Mouse (Mus musculus) G1E-ER4 (cell line): ENCODE results near the gene Ankrd37. TPM values are rescaled to one million over a fixed set of nuclear protein-coding genes. Genes with fewer than 3 reads are reported as not detected.

Experiments used
- GATA1 ChIP-seq: IDR thresholded peaks from one replicate; pipeline ENCODE4 v1.8.0; 2012; ENCODE audit warnings: low read length, inconsistent platforms
- polyA plus RNA-seq: library from polyadenylated mRNA; stranded (reverse); fragments of >175 nt; gene quantifications from 2 replicates; pipeline ENCODE4 v1.2.3, GENCODE M21; 2012

Ankrd37 gene
- polyA plus RNA-seq, 1 experiment = 15.7 TPM

DNA sequence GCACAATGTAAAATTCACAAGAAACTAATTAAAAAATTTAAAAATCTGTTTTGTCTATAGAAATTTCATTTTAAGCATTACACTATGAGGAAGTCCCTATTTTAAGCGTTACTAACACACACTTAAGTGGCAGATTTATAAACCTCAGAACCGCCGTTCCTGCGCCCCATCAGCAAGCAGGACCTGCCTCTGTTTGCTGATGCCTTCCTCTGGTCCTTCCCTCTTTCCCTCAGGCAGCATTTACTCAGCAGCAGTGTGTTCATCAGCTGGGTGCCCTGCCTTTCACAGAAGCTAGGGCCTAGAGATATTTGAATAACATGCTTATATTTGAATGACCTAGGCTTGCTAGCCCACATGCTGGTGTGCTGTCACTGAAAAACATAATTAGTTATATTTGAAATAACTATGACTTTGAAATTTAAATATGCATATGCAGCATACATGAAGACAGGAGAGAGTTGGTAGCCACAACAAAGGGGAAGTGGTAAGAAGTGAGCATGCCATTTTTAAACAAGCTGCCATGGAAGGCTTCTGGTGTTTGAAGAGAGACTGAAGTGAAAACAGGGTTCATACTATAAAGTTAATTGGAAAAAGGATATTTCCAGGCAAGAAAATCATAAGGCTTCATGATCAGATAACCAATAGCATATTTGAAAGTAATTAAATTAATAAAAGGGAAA lies 14.7 kb downstream of the Ankrd37 start:
- TF ChIP-seq GATA1 = no peak

DNA sequence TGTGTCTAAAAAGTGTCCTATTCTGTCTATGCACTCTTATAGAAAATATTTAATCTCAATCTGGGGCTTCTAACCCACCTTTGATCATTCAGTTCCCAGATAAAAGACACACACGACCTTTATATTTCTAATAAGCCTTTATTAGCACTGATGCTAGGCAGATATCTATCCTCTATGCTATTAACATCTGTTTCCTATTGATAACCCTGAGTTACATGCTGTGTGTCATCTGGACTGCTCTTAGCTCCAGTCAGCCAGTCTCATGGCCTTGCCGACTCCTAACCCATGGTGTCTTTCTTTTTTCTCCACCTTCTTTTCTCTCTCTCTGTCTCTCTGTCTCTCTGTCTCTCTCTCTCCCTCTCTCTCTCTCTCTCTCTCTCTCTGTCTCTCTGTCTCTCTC lies 17.3 kb downstream of the Ankrd37 start:
- peak; percentile 55 for TF ChIP-seq GATA1

DNA sequence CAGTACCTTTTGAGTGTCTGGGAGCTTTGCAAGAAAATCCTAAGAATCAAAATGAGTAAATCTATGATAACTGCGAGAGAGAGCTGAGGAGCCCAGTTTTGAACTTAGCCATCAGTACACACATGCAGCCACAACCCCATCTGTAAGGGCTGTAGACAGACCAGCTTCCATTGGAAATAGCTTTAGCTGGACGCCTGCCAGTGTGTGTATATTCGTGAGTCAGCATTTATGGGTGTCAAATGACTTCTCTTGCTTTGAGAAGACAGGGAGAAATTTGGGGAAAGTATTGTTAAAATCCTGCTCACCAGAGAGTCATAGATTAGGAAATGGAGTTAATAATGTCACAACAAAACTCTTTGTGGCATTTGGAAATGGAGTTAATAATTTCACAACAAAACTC lies 18.8 kb downstream of the Ankrd37 start:
- no peak for TF ChIP-seq GATA1

DNA sequence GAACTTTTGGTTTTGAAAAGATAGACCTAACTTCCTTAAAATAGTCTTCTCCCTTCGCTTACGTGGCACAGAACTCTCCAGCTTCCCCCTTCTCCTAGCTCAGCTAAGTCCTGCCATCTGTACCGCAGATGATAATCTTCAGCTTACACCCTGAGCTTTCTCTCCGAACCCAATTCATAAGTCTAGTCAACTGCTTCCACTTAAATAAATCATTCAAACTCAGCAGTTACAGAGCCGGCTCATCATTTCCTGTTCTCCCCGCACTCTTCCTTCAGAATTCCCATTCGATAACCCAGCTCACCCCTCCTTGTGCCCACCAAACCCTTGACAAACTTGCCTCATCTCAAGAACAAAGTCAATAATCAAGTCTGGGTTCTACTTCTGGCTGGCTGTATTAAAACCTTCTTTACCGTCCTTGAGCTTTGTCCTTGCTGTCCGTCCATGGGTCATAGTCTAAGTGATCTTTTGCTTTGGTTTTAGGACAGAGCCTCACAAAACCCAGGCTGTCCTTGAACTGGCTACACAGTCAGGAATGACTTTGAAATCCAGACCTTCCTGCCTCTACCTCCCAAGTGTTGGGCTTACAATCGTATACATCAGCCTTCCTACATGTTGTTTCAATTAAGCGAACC lies 29.6 kb downstream of the Ankrd37 start:
- TF ChIP-seq GATA1 = no peak

- no peak for TF ChIP-seq GATA1
Observed at GRCm38 (mm10) chr8:45975126-45975836, 30.2 kb downstream of the Ankrd37 start, which contains the start of the genes 1700029J07Rik and Ufsp2. Gene 1700029J07Rik, minus strand, starts transcription at chr8:45975252. Gene Ufsp2, plus strand, starts transcription at chr8:45975528.

DNA sequence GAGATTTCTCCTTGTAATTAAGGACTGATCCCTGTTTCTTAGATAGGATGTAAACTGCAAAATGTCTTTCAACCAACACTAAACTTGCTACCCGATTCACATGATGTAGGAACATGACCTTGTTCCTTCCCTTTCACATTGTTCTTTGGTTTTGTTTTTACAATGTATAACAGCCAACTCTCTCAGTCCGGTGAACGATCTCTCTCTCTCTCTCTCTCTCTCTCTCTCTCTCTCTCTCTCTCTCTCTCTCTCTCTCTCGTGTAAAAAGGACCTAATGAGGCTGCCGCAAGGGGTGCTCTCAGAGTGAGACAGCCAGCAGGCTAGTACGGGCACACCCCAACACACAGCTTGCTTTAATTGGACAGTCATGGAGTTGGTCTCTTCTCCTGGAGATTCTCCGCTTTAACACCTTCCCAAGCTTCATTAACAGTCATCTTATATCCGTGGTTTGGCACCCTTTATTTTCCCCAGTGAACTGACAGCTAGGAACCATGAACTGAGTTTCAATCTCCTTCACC lies 31.5 kb downstream of the Ankrd37 start:
- no peak for TF ChIP-seq GATA1

GRCm38 (mm10) chr8:45970894-45971293 lies 34.6 kb downstream of the Ankrd37 start:
- TF ChIP-seq GATA1 = no peak

DNA sequence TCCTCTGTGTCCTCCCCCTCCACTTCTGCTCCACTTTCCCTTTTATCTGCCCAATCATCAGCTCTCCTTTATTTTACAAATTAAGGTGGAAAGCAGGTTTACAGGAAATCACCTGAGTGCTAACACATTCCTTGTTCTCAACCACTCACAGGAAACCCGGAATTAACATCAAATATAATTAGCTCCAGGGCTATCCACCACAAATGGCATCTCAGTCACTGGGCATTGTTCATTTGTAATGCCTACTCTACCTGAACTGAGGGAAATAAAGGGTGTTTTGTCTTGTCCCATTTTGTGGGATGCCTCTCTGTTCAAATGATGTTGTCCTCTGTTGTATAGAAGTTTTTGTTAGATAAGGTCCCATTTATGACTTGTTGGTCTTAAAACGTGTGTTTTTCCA lies 54.9 kb downstream of the Ankrd37 start:
- no peak for TF ChIP-seq GATA1

Other genes with a start within 250 kb of the Ankrd37 start
- gene Pdlim3, start 120.2 kb downstream of the Ankrd37 start, polyA plus RNA-seq = not detected in 2 replicates
- gene Ccdc110, start 71.1 kb downstream of the Ankrd37 start, polyA plus RNA-seq = not detected in 2 replicates
- 0.03 TPM in 1 of 2 replicates, not detected in the other for gene 1700029J07Rik, start 30.5 kb downstream of the Ankrd37 start, polyA plus RNA-seq
- 1.4 and 2.3 TPM in 2 replicates for gene Ufsp2, start 30.2 kb downstream of the Ankrd37 start, polyA plus RNA-seq
- gene Lrp2bp, start 6.4 kb downstream of the Ankrd37 start, polyA plus RNA-seq = 0.02 and 0.03 TPM in 2 replicates
- gene Cfap97, start 146.1 kb upstream of the Ankrd37 start, polyA plus RNA-seq = 1.3 and 1.5 TPM in 2 replicates
- 11.9 and 13.9 TPM in 2 replicates for gene Snx25, start 146.5 kb upstream of the Ankrd37 start, polyA plus RNA-seq
- 50.4 and 75.6 TPM in 2 replicates for gene Slc25a4, start 205.6 kb upstream of the Ankrd37 start, polyA plus RNA-seq